Mouse (Mus musculus) hindbrain, embryonic 12.5 days (tissue): ENCODE measurements around the gene Tenm4. TPM values are rescaled to one million over a fixed set of nuclear protein-coding genes. Genes with fewer than 3 reads are reported as not detected.
A peak's percentile ranks its signal among the peaks of the same experiment; 100 is the strongest.

ENCODE experiments used
- ATAC-seq: fragments of 200-750 bp; cut with Nextera tagmentation; 2 replicates; pipeline ENCODE4 v1.8.0; 2017; ENCODE audit warnings: moderate TSS enrichment; ENCODE audit not compliant: low FRiP score
- H3K27ac ChIP-seq: fragments of 300-500 bp; sonication (generic); 2 replicates; pipeline ENCODE4 v1.5.1; 2016; ENCODE audit warnings: mild to moderate bottlenecking
- H3K27me3 ChIP-seq: fragments of 300-500 bp; sonication (generic); 2 replicates; pipeline ENCODE4 v1.6.1; 2016; ENCODE audit warnings: mild to moderate bottlenecking
- H3K36me3 ChIP-seq: fragments of 300-500 bp; sonication (generic); 2 replicates; pipeline ENCODE4 v1.6.1; 2016; ENCODE audit warnings: mild to moderate bottlenecking
- H3K4me1 ChIP-seq: fragments of 300-500 bp; sonication (generic); 2 replicates; pipeline ENCODE4 v1.6.1; 2016
- H3K4me2 ChIP-seq: fragments of 300-500 bp; sonication (generic); replicated peaks from 2 replicates; pipeline ENCODE4 v1.6.1; 2016; ENCODE audit warnings: mild to moderate bottlenecking
- H3K4me3 ChIP-seq: fragments of 300-500 bp; sonication (generic); 2 replicates; pipeline ENCODE4 v1.5.1; 2016; ENCODE audit warnings: mild to moderate bottlenecking
- H3K9ac ChIP-seq: fragments of 300-500 bp; sonication (generic); 2 replicates; pipeline ENCODE4 v1.6.1; 2016; ENCODE audit warnings: mild to moderate bottlenecking, moderate library complexity
- H3K9me3 ChIP-seq: fragments of 300-500 bp; sonication (generic); replicated peaks from 2 replicates; pipeline ENCODE4 v1.6.1; 2016; ENCODE audit warnings: mild to moderate bottlenecking
- WGBS: fragments of 180-500 bp; shearing (Covaris S2); methylation state at CpG from one replicate; pipeline ENCODE4 v1.1.7; 2016; 5-methylcytosine and 5-hydroxymethylcytosine counted together
- polyA plus RNA-seq: library from polyadenylated mRNA; unstranded; fragments of >200 nt; fragmentation: Nextera tagmentation; extraction: Ambion mirVana; gene quantifications from 2 replicates; pipeline ENCODE4 v1.2.1, GENCODE M21; 2016

Tenm4 gene
- polyA plus RNA-seq: 38.5 and 43.1 TPM in 2 replicates

GRCm38 (mm10) chr7:96170924-96171595 lies at the start of gene Tenm4:
Gene Tenm4, plus strand, starts transcription at chr7:96171246.
- 34% methylated on average over 14 of the region's 14 CpGs for WGBS
- no peak within 1 kb of the TSS for H3K27ac ChIP-seq
- no peak within 1 kb of the TSS; the same call in 1 of the 2 replicates for H3K4me2 ChIP-seq
- no peak within 1 kb of the TSS for H3K4me3 ChIP-seq
- H3K36me3 ChIP-seq: no peaks in the 10 kb centered on the region
- no peak within 1 kb of the TSS for H3K9ac ChIP-seq
- no peak for ATAC-seq
- H3K4me1 ChIP-seq: peaks cover 26% of the 10 kb centered on the region
- H3K9me3 ChIP-seq: no peaks in the 10 kb centered on the region
- H3K27me3 ChIP-seq: no peaks in the 10 kb centered on the region

GRCm38 (mm10) chr7:96130763-96131162 lies 40.3 kb upstream of the Tenm4 start:
- H3K36me3 ChIP-seq: no peaks in the 10 kb centered on the region
- ATAC-seq: no peak
- H3K4me1 ChIP-seq: no peaks in the 10 kb centered on the region
- H3K9ac ChIP-seq: no peak overlapping the region
- no peaks in the 10 kb centered on the region for H3K27me3 ChIP-seq
- no peak overlapping the region for H3K4me3 ChIP-seq
- H3K4me2 ChIP-seq: no peak overlapping the region
- WGBS: 46% methylated on average over 4 of the region's 4 CpGs
- H3K27ac ChIP-seq: no peak overlapping the region
- H3K9me3 ChIP-seq: no peaks in the 10 kb centered on the region

GRCm38 (mm10) chr7:96131175-96131574 lies 39.9 kb upstream of the Tenm4 start:
- no peaks in the 10 kb centered on the region for H3K36me3 ChIP-seq
- no peak overlapping the region for H3K4me3 ChIP-seq
- no peak for ATAC-seq
- no peaks in the 10 kb centered on the region for H3K27me3 ChIP-seq
- H3K4me1 ChIP-seq: no peaks in the 10 kb centered on the region
- H3K9me3 ChIP-seq: no peaks in the 10 kb centered on the region
- no peak overlapping the region for H3K4me2 ChIP-seq
- H3K9ac ChIP-seq: no peak overlapping the region
- no peak overlapping the region for H3K27ac ChIP-seq
- WGBS: 82% methylated on average over 1 of the region's 1 CpGs

GRCm38 (mm10) chr7:96136497-96136961 lies 34.5 kb upstream of the Tenm4 start:
- WGBS: 84% methylated on average over 6 of the region's 6 CpGs
- ATAC-seq: no peak
- H3K27ac ChIP-seq: no peak overlapping the region

GRCm38 (mm10) chr7:96141876-96142275 lies 29.2 kb upstream of the Tenm4 start:
- no peaks in the 10 kb centered on the region for H3K9me3 ChIP-seq
- no peaks in the 10 kb centered on the region for H3K4me1 ChIP-seq
- no peak overlapping the region for H3K27ac ChIP-seq
- WGBS: 86% methylated on average over 4 of the region's 4 CpGs
- H3K27me3 ChIP-seq: no peaks in the 10 kb centered on the region
- no peak overlapping the region for H3K4me2 ChIP-seq
- no peak overlapping the region for H3K4me3 ChIP-seq
- H3K36me3 ChIP-seq: no peaks in the 10 kb centered on the region
- ATAC-seq: no peak
- H3K9ac ChIP-seq: no peak overlapping the region

More at GRCm38 (mm10) chr7:96136497-96136961, 34.5 kb upstream of the Tenm4 start:
- Histone ChIP-seq H3K36me3 (no peaks in the 10 kb centered on the region), H3K27me3 (no peaks in the 10 kb centered on the region), H3K9me3 (no peaks in the 10 kb centered on the region), H3K4me1 (no peaks in the 10 kb centered on the region), H3K4me2 (no peak overlapping the region), H3K9ac (no peak overlapping the region), H3K4me3 (no peak overlapping the region)

- Histone ChIP-seq H3K4me3 (no peak overlapping the region), H3K27me3 (no peaks in the 10 kb centered on the region), H3K4me1 (no peaks in the 10 kb centered on the region), H3K4me2 (no peak overlapping the region), H3K36me3 (no peaks in the 10 kb centered on the region), H3K9me3 (no peaks in the 10 kb centered on the region), H3K9ac (no peak overlapping the region), H3K27ac (no peak overlapping the region)
- ATAC-seq: no peak
- 71% methylated on average over 3 of the region's 3 CpGs for WGBS
These were observed 28.0 kb upstream of the Tenm4 start for GRCm38 (mm10) chr7:96142973-96143596.

GRCm38 (mm10) chr7:96147436-96147835 lies 23.6 kb upstream of the Tenm4 start:
- H3K4me2 ChIP-seq: no peak overlapping the region
- no peak overlapping the region for H3K27ac ChIP-seq
- H3K36me3 ChIP-seq: no peaks in the 10 kb centered on the region
- no peak overlapping the region for H3K4me3 ChIP-seq
- H3K4me1 ChIP-seq: 0 out of 2 replicates have a peak, but pooled peaks cover 1% of the 10 kb centered on the region
- no peaks in the 10 kb centered on the region for H3K27me3 ChIP-seq
- 88% methylated on average over 4 of the region's 4 CpGs for WGBS
- H3K9ac ChIP-seq: no peak overlapping the region
- ATAC-seq: no peak
- no peaks in the 10 kb centered on the region for H3K9me3 ChIP-seq

- no peak overlapping the region for H3K4me2 ChIP-seq
- H3K4me1 ChIP-seq: 0 out of 2 replicates have a peak, but pooled peaks cover 5% of the 10 kb centered on the region
- H3K4me3 ChIP-seq: no peak overlapping the region
- H3K9me3 ChIP-seq: no peaks in the 10 kb centered on the region
- H3K27ac ChIP-seq: no peak overlapping the region
- H3K9ac ChIP-seq: no peak overlapping the region
- H3K27me3 ChIP-seq: no peaks in the 10 kb centered on the region
- 85% methylated on average over 4 of the region's 4 CpGs for WGBS
- H3K36me3 ChIP-seq: no peaks in the 10 kb centered on the region
- no peak for ATAC-seq
These were observed 22.9 kb upstream of the Tenm4 start for GRCm38 (mm10) chr7:96148191-96148590.

- WGBS: 59% methylated on average over 3 of the region's 3 CpGs
- Histone ChIP-seq H3K36me3 (no peaks in the 10 kb centered on the region), H3K4me2 (no peak overlapping the region), H3K9me3 (no peaks in the 10 kb centered on the region), H3K27me3 (no peaks in the 10 kb centered on the region), H3K27ac (no peak overlapping the region), H3K9ac (no peak overlapping the region), H3K4me1 (0 out of 2 replicates have a peak, but pooled peaks cover 5% of the 10 kb centered on the region), H3K4me3 (no peak overlapping the region)
- no peak for ATAC-seq
These were observed 19.8 kb upstream of the Tenm4 start for GRCm38 (mm10) chr7:96151277-96151676.

GRCm38 (mm10) chr7:96151961-96152360 lies 19.1 kb upstream of the Tenm4 start:
- Histone ChIP-seq H3K4me2 (no peak overlapping the region), H3K27ac (no peak overlapping the region)

GRCm38 (mm10) chr7:96152431-96152830 lies 18.6 kb upstream of the Tenm4 start:
- peak overlapping the region; percentile 35; the same call in 1 of the 2 replicates for H3K4me3 ChIP-seq
- no peak overlapping the region; the same call in 1 of the 2 replicates for H3K9ac ChIP-seq
- no peaks in the 10 kb centered on the region for H3K36me3 ChIP-seq
- ATAC-seq: no peak; the same call in 1 of the 2 replicates
- H3K9me3 ChIP-seq: no peaks in the 10 kb centered on the region
- peak overlapping the region; percentile 41; the same call in 1 of the 2 replicates for H3K27ac ChIP-seq
- peak overlapping the region; percentile 53 for H3K4me2 ChIP-seq
- no peaks in the 10 kb centered on the region for H3K27me3 ChIP-seq
- WGBS: 4% methylated on average over 4 of the region's 4 CpGs
- 0 out of 2 replicates have a peak, but pooled peaks cover 5% of the 10 kb centered on the region for H3K4me1 ChIP-seq

More at GRCm38 (mm10) chr7:96151961-96152360, 19.1 kb upstream of the Tenm4 start:
- Histone ChIP-seq H3K9me3 (no peaks in the 10 kb centered on the region), H3K9ac (no peak overlapping the region), H3K36me3 (no peaks in the 10 kb centered on the region), H3K4me3 (no peak overlapping the region), H3K27me3 (no peaks in the 10 kb centered on the region), H3K4me1 (0 out of 2 replicates have a peak, but pooled peaks cover 5% of the 10 kb centered on the region)
- ATAC-seq: no peak
- WGBS: 29% methylated on average over 5 of the region's 5 CpGs

GRCm38 (mm10) chr7:96152924-96153359 lies 18.1 kb upstream of the Tenm4 start:
- H3K4me1 ChIP-seq: 0 out of 2 replicates have a peak, but pooled peaks cover 5% of the 10 kb centered on the region
- peak; percentile 95 for ATAC-seq
- H3K27ac ChIP-seq: peak overlapping the region; percentile 41; the same call in 1 of the 2 replicates
- no peaks in the 10 kb centered on the region for H3K9me3 ChIP-seq
- H3K36me3 ChIP-seq: no peaks in the 10 kb centered on the region
- H3K27me3 ChIP-seq: no peaks in the 10 kb centered on the region
- no peak overlapping the region; the same call in 1 of the 2 replicates for H3K9ac ChIP-seq
- peak overlapping the region; percentile 53 for H3K4me2 ChIP-seq
- peak overlapping the region; percentile 35 for H3K4me3 ChIP-seq
- under 1% methylated on average over 10 of the region's 10 CpGs for WGBS
